Mouse (Mus musculus) WW6 (cell line): ENCODE data around the gene Acvr1b.

ENCODE experiments used
- DNase-seq: peaks from one replicate; pipeline ENCODE4 v3.0.0-alpha.2; 2013; ENCODE audit warnings: low read depth, low spot score

The Acvr1b gene

GRCm38 (mm10) chr15:101197497-101198179 is 23.8 kb downstream of the Acvr1b start:
- DNase-seq: no peak

GRCm38 (mm10) chr15:101198218-101198617 is 24.4 kb downstream of the Acvr1b start:
- no peak for DNase-seq

- no peak for DNase-seq
These were observed 25.0 kb downstream of the Acvr1b start for GRCm38 (mm10) chr15:101198850-101199249.

- DNase-seq: no peak
These were observed 27.0 kb downstream of the Acvr1b start for GRCm38 (mm10) chr15:101200777-101201295.

- DNase-seq: no peak
These were observed 27.5 kb downstream of the Acvr1b start for GRCm38 (mm10) chr15:101201414-101201813.

- no peak for DNase-seq
These were observed 29.8 kb downstream of the Acvr1b start for GRCm38 (mm10) chr15:101203673-101204072.

- no peak for DNase-seq
These were observed 30.9 kb downstream of the Acvr1b start for GRCm38 (mm10) chr15:101204781-101205180.

GRCm38 (mm10) chr15:101210228-101210627 is 36.4 kb downstream of the Acvr1b start:
- no peak for DNase-seq

GRCm38 (mm10) chr15:101210998-101211613 is 37.2 kb downstream of the Acvr1b start:
- DNase-seq: no peak

GRCm38 (mm10) chr15:101212435-101212834 is 38.6 kb downstream of the Acvr1b start:
- DNase-seq: no peak

- DNase-seq: no peak
These were observed 41.3 kb downstream of the Acvr1b start for GRCm38 (mm10) chr15:101215136-101215535.

- no peak for DNase-seq
These were observed 42.2 kb downstream of the Acvr1b start for GRCm38 (mm10) chr15:101216036-101216435.

GRCm38 (mm10) chr15:101220905-101221297 is 47.0 kb downstream of the Acvr1b start:
- DNase-seq: no peak

- peak; percentile 65 for DNase-seq
These were observed 47.6 kb downstream of the Acvr1b start for GRCm38 (mm10) chr15:101221298-101222104.

- DNase-seq: no peak
These were observed 49.1 kb downstream of the Acvr1b start for GRCm38 (mm10) chr15:101222897-101223482.

- DNase-seq: no peak
These were observed 49.7 kb downstream of the Acvr1b start for GRCm38 (mm10) chr15:101223596-101223995.

- DNase-seq: no peak
These were observed 50.4 kb downstream of the Acvr1b start, which contains the start of gene Grasp for GRCm38 (mm10) chr15:101224006-101224906. Gene Grasp, plus strand, starts transcription at chr15:101224188.

GRCm38 (mm10) chr15:101224977-101225376 is 51.1 kb downstream of the Acvr1b start:
- no peak for DNase-seq

GRCm38 (mm10) chr15:101227971-101228370 is 54.1 kb downstream of the Acvr1b start:
- DNase-seq: no peak

GRCm38 (mm10) chr15:101228866-101229590 is 55.2 kb downstream of the Acvr1b start:
- DNase-seq: no peak
